Mouse (Mus musculus) forebrain, embryonic 11.5 days (tissue): ENCODE measurements around the gene Srrm4. TPM values are rescaled to one million over a fixed set of nuclear protein-coding genes. Genes with fewer than 3 reads are reported as not detected.
A peak's percentile ranks its signal among the peaks of the same experiment; 100 is the strongest.

Experiments
- ATAC-seq: fragments of 200-750 bp; cut with Nextera tagmentation; replicated peaks from 2 replicates; pipeline ENCODE4 v1.8.0; 2017; ENCODE audit warnings: moderate TSS enrichment; ENCODE audit not compliant: low FRiP score
- DNase-seq: peaks from one replicate; pipeline ENCODE4 v3.0.0-alpha.2; 2017; ENCODE audit warnings: low spot score
- H3K27ac ChIP-seq: fragments of 300-500 bp; sonication (generic); 2 replicates; pipeline ENCODE4 v1.5.1; 2014; ENCODE audit warnings: low read depth, low read length
- H3K27me3 ChIP-seq: fragments of 300-500 bp; sonication (generic); 2 replicates; pipeline ENCODE4 v1.6.1; 2014; ENCODE audit warnings: mild to moderate bottlenecking, low read length, mixed read lengths; ENCODE audit not compliant: control insufficient read depth, insufficient read depth
- H3K36me3 ChIP-seq: fragments of 300-500 bp; sonication (generic); 2 replicates; pipeline ENCODE4 v1.6.1; 2014; ENCODE audit warnings: mild to moderate bottlenecking, low read length, moderate library complexity, mixed read lengths; ENCODE audit not compliant: control insufficient read depth, insufficient read depth
- H3K4me1 ChIP-seq: fragments of 300-500 bp; sonication (generic); replicated peaks from 2 replicates; pipeline ENCODE4 v1.6.1; 2014; ENCODE audit warnings: low read length, mixed read lengths; ENCODE audit not compliant: control insufficient read depth, insufficient read depth
- H3K4me2 ChIP-seq: fragments of 300-500 bp; sonication (generic); 2 replicates; pipeline ENCODE4 v1.6.1; 2014; ENCODE audit warnings: low read depth, mild to moderate bottlenecking, low read length, moderate library complexity, mixed read lengths; ENCODE audit not compliant: severe bottlenecking
- H3K4me3 ChIP-seq: fragments of 300-500 bp; sonication (generic); 2 replicates; pipeline ENCODE4 v1.5.1; 2014; ENCODE audit warnings: low read depth, low read length
- H3K9ac ChIP-seq: fragments of 300-500 bp; sonication (generic); 2 replicates; pipeline ENCODE4 v1.6.1; 2014; ENCODE audit warnings: low read length
- H3K9me3 ChIP-seq: fragments of 300-500 bp; sonication (generic); 2 replicates; pipeline ENCODE4 v1.6.1; 2016; ENCODE audit warnings: low read length, mixed read lengths; ENCODE audit not compliant: control insufficient read depth
- WGBS: fragments of 180-500 bp; shearing (Covaris S2); extraction: QIAGEN DNeasy Blood & Tissue Kit; methylation state at CpG from one replicate; pipeline ENCODE4 v1.1.7; 2014; 5-methylcytosine and 5-hydroxymethylcytosine counted together
- polyA plus RNA-seq: library from polyadenylated mRNA; unstranded; fragments of >200 nt; fragmentation: Nextera tagmentation; extraction: Ambion mirVana; gene quantifications from 2 replicates; pipeline ENCODE4 v1.2.1, GENCODE M21; 2014

Srrm4 gene
- polyA plus RNA-seq = 19.2 and 19.5 TPM in 2 replicates

- Histone ChIP-seq H3K4me1 (peaks cover 8% of the 10 kb centered on the region; the same call in 1 of the 2 replicates), H3K27ac (peak within 1 kb of the TSS; percentile 93), H3K9me3 (no peaks in the 10 kb centered on the region), H3K36me3 (no peaks in the 10 kb centered on the region), H3K4me2 (peak within 1 kb of the TSS; percentile 81), H3K27me3 (0 out of 2 replicates have a peak, but pooled peaks cover 2% of the 10 kb centered on the region), H3K4me3 (peak within 1 kb of the TSS; percentile 45), H3K9ac (peak within 1 kb of the TSS; percentile 69)
- ATAC-seq = peak; percentile 90
- under 1% methylated on average over 46 of the region's 53 CpGs for WGBS
- peak; percentile 94 for DNase-seq
Observed at GRCm38 (mm10) chr5:116591346-116592048, at the start of gene Srrm4. Gene Srrm4, minus strand, starts transcription at chr5:116591817.

GRCm38 (mm10) chr5:116592801-116593430, 1.3 kb upstream of the Srrm4 start:
- H3K4me2 ChIP-seq = peak overlapping the region; percentile 81
- no peaks in the 10 kb centered on the region for H3K36me3 ChIP-seq
- H3K4me1 ChIP-seq = peaks cover 8% of the 10 kb centered on the region; the same call in 1 of the 2 replicates
- WGBS = 1% methylated on average over 12 of the region's 12 CpGs
- peak overlapping the region; percentile 93 for H3K27ac ChIP-seq
- no peaks in the 10 kb centered on the region for H3K9me3 ChIP-seq
- H3K4me3 ChIP-seq = peak overlapping the region; percentile 45; the same call in 1 of the 2 replicates
- 0 out of 2 replicates have a peak, but pooled peaks cover 2% of the 10 kb centered on the region for H3K27me3 ChIP-seq
- ATAC-seq = peak; percentile 60
- H3K9ac ChIP-seq = peak overlapping the region; percentile 69
- DNase-seq = peak; percentile 86

- no peaks in the 10 kb centered on the region for H3K36me3 ChIP-seq
- H3K4me1 ChIP-seq = peaks cover 8% of the 10 kb centered on the region; the same call in 1 of the 2 replicates
- DNase-seq (peak; percentile 91), ATAC-seq (peak; percentile 75)
- H3K27ac ChIP-seq = peak overlapping the region; percentile 93
- 0 out of 2 replicates have a peak, but pooled peaks cover 2% of the 10 kb centered on the region for H3K27me3 ChIP-seq
- peak overlapping the region; percentile 69 for H3K9ac ChIP-seq
- peak overlapping the region; percentile 45 for H3K4me3 ChIP-seq
- peak overlapping the region; percentile 81 for H3K4me2 ChIP-seq
- WGBS = under 1% methylated on average over 32 of the region's 32 CpGs
- H3K9me3 ChIP-seq = no peaks in the 10 kb centered on the region
Observed at GRCm38 (mm10) chr5:116592049-116592800, 608 bp upstream of the Srrm4 start.

GRCm38 (mm10) chr5:116590698-116591097, 919 bp downstream of the Srrm4 start:
- H3K9ac ChIP-seq = peak overlapping the region; percentile 69
- peak overlapping the region; percentile 93; the same call in 1 of the 2 replicates for H3K27ac ChIP-seq
- ATAC-seq = no peak
- no peak for DNase-seq
- peak overlapping the region; percentile 81 for H3K4me2 ChIP-seq
- no peaks in the 10 kb centered on the region for H3K9me3 ChIP-seq
- 0 out of 2 replicates have a peak, but pooled peaks cover 2% of the 10 kb centered on the region for H3K27me3 ChIP-seq
- no peaks in the 10 kb centered on the region for H3K36me3 ChIP-seq
- WGBS = 4% methylated on average over 10 of the region's 10 CpGs
- peak overlapping the region; percentile 45 for H3K4me3 ChIP-seq
- peaks cover 8% of the 10 kb centered on the region; the same call in 1 of the 2 replicates for H3K4me1 ChIP-seq

GRCm38 (mm10) chr5:116589631-116590030, 2.0 kb downstream of the Srrm4 start:
- Histone ChIP-seq H3K27me3 (0 out of 2 replicates have a peak, but pooled peaks cover 2% of the 10 kb centered on the region), H3K4me2 (peak overlapping the region; percentile 81), H3K27ac (no peak overlapping the region), H3K9me3 (no peaks in the 10 kb centered on the region), H3K9ac (peak overlapping the region; percentile 69; the same call in 1 of the 2 replicates), H3K4me1 (peaks cover 8% of the 10 kb centered on the region; the same call in 1 of the 2 replicates), H3K36me3 (no peaks in the 10 kb centered on the region), H3K4me3 (peak overlapping the region; percentile 45)
- DNase-seq = no peak
- no peak for ATAC-seq
- WGBS = 62% methylated on average over 8 of the region's 8 CpGs

- ATAC-seq (no peak), DNase-seq (no peak)
- no peaks in the 10 kb centered on the region for H3K36me3 ChIP-seq
- H3K27me3 ChIP-seq = 0 out of 2 replicates have a peak, but pooled peaks cover 2% of the 10 kb centered on the region
- H3K9ac ChIP-seq = no peak overlapping the region
- H3K4me1 ChIP-seq = peaks cover 8% of the 10 kb centered on the region; the same call in 1 of the 2 replicates
- H3K9me3 ChIP-seq = no peaks in the 10 kb centered on the region
- H3K4me3 ChIP-seq = peak overlapping the region; percentile 45
- H3K27ac ChIP-seq = no peak overlapping the region
- 54% methylated on average over 10 of the region's 10 CpGs for WGBS
- H3K4me2 ChIP-seq = peak overlapping the region; percentile 81
Observed at GRCm38 (mm10) chr5:116588836-116589235, 2.8 kb downstream of the Srrm4 start.

- H3K27me3 ChIP-seq = no peaks in the 10 kb centered on the region
- ATAC-seq (no peak), DNase-seq (no peak)
- no peaks in the 10 kb centered on the region for H3K4me1 ChIP-seq
- no peak overlapping the region for H3K9ac ChIP-seq
- no peaks in the 10 kb centered on the region; the same call in 1 of the 2 replicates for H3K36me3 ChIP-seq
- no peak overlapping the region for H3K4me3 ChIP-seq
- 92% methylated on average over 8 of the region's 8 CpGs for WGBS
- H3K9me3 ChIP-seq = peaks cover 4% of the 10 kb centered on the region; the same call in 1 of the 2 replicates
- H3K4me2 ChIP-seq = no peak overlapping the region
- H3K27ac ChIP-seq = no peak overlapping the region
Observed at GRCm38 (mm10) chr5:116579533-116579932, 12.1 kb downstream of the Srrm4 start.

GRCm38 (mm10) chr5:116577082-116577481, 14.5 kb downstream of the Srrm4 start:
- Histone ChIP-seq H3K27ac (no peak overlapping the region), H3K4me1 (peaks cover 8% of the 10 kb centered on the region; the same call in 1 of the 2 replicates), H3K36me3 (no peaks in the 10 kb centered on the region; the same call in 1 of the 2 replicates), H3K27me3 (no peaks in the 10 kb centered on the region), H3K9ac (no peak overlapping the region), H3K4me3 (no peak overlapping the region), H3K4me2 (no peak overlapping the region), H3K9me3 (peaks cover 4% of the 10 kb centered on the region; the same call in 1 of the 2 replicates)
- no peak for DNase-seq
- WGBS = 92% methylated on average over 5 of the region's 5 CpGs
- ATAC-seq = no peak
